Mouse (Mus musculus): Measurements from ENCODE around the gene Aipl1.

GRCm38 (mm10) chr11:72037996-72038395 is 687 bp upstream of the Aipl1 start:
- TF ChIP-seq CTCF (IDR thresholded peaks at IDR 0.05; ENCODE audit: borderline replicate concordance, insufficient read depth, low read length) = peak; percentile 60; the same call in 1 of the 2 replicates
- TF ChIP-seq POLR2A (IDR thresholded peaks at IDR 0.05; ENCODE audit: low read depth, low read length) = no peak
